Mouse (Mus musculus) layer of hippocampus, adult 18-20 months (tissue): ENCODE measurements around the gene Wnt2b. TPM values are rescaled to one million over a fixed set of nuclear protein-coding genes. Genes with fewer than 3 reads are reported as not detected.

Experiments
- DNase-seq, 2 experiments: peaks; one replicate each; pipeline ENCODE4 v3.0.0; 2022; ENCODE audit warnings: low spot score in 2 of 2
- long read RNA-seq: library from polyadenylated mRNA; stranded (forward); transcript quantifications from one replicate; pipeline ENCODE4 v2.0.0, GENCODE M21; 2021
- total RNA-seq, 2 experiments: library from RNA; stranded (reverse); gene quantifications; 2 replicates each; pipeline ENCODE4 v1.2.3; 2021

Gene Wnt2b
- under 1 TPM; 0.28 to 0.40 TPM for total RNA-seq
- long read RNA-seq: 0 reads

DNA sequence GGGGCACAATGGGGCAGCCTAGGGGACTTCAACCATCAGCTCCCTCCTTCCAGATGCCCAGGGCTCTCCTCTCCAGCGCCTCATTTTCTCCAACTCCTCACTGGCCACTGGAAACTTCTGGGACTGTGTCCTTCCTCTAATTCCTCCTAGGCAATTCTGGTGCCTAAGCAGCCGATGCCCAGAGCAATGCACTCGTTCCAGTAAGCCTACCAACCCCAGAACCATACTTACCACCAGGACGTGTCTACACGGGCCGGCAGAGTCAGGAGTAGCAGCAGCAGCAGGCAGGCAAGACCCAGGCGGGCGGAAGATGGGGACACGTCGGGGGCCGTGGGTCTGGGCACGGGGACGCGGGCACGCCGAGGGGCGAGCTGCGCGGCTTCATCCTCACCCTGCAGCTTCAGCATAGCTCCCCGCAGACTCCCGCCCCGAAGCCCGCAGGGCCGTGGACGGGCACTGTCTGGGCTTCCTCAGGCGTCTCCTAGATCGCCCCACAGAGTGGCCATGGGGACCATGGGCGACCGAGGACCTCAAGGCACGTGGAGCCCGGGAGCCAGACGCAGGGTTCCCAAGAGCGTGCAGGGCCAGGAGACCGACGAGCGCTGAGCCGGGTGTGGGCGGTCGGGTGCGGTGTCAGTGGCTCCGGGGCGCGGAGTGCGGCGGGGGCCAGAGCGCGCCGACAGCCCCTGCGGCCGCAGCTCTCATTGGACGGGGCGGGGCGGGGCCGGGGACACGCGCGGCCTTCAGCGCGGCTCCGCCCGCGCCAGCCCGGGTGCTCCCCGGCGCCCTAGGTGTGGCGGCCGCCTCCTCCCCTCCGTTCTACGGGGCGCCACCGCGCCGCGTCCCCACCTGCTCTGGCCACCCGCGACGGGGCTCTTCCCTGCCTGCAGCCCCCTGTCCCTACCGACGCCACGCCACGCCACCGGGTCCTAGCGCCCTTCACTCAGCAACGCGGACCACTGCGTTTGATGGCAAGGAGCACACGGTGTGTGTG is at the start of gene Wnt2b:
TSS of gene Wnt2b (minus strand) at position 856 of the 994 bp plus-strand sequence.
- no peak for DNase-seq

DNA sequence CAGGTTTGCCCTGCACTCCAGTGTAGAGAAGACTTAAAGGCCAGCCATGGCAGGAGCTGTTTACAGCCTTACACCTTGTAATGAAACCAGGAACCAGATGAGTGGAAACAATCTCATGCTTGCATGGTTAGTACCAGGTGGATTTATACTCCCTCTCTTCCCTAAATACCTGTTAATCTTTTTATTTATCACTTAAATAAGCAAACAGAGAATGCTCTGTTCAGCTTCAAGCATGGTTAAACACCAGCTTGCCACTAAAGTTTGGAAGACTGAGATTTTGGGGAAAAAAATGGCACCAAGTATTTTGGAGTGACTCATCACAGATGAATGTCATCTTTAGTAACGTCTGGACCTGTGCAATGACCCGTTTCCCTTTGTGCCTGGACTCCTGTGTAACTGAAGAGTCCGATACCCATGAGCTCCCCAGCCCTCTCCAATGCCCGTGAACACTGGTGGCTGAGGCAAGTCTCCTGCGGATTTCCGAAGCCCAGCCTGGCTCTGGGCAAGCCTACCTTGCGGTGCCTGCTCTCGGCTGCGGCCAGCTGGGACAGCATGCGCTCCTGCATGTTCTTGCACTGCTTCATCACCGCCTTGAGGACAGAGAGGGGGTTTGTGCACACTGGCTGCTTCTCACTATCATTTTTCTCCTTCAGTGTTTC is 49.1 kb upstream of the Wnt2b start:
- DNase-seq: no peak

DNA sequence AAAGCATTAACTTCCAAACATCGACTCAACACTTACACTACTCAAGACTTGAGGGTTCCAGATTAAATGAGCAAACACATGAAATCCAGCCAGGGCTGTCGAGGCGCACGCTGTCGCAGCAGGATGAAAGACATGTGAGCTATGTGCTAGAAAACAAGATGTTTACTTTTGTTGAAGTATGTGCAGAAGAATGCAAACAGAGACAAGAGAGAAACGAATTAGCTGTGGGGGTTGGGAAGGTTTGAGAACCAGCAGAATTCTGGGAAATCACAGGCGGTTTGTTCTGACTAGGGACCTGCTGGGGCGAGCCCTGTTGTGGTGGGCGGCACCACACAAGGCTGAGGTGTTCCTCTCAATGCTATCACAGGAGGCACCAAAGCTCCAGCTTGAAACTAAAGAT is 46.3 kb upstream of the Wnt2b start:
- DNase-seq: peak in 1 of 2 experiments; percentile 48

DNA sequence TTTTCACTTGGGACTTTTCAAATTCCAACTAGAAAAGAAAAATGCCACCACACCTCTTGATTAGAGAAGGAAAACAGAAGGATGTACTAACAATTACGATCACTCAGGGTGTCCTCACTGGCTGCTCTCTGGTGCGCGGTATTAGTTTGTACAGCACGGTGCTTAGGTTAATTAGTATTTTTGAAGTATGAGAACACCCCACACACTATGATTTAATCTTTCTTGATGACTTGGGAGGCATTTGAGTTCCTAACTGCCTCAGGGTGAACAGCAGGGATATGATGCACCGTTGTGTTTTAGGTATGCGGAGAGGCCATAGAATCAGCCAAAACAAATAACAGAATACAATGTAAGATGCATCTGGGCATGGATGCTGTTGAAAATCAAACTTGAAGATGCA is 44.4 kb upstream of the Wnt2b start:
- DNase-seq: no peak

DNA sequence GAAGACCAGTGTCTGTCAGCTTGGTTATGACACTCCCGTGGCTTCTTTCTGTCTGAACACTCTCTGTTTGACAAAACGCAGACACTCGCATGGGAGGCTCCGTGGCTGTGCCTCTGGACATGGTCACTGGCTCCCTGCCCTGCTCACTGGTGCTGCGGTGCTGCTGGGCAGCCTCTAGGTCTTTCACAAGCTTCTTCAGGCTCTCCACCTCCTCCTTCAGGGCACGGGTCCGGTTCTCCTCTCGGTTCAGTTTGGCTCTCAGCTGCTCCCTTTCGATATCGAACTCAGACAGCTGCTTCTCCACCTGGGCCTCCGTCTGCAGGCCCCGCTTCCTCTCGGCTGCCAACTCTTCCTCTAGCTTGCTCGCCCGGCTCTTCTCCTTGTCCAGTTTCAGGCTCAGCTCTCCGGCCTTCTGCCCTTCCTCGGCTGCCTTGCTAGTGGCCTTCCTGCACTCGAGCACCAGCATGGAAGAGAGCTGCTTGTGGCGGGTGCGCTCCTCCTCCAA is 43.9 kb upstream of the Wnt2b start:
- DNase-seq: no peak

DNA sequence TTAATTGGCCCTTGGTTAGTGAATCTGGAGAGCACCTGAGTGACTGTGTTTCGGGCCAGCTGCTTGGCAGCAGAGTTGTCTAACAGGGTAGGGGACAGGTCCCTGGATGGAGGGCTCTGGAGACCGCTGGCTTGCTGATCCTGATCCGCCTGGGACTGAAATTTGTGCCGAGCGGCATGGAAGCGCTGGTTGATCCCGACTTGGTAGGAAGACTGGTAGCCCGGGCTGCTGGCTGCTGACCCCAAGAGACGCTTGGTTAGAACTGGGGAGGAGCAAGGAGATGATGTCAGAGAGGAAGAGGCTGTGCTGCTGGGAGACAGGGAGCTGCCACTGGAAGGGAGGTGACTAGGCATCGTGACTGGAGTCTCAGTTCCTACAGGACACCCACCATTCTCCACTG is 43.3 kb upstream of the Wnt2b start:
- DNase-seq: no peak

DNA sequence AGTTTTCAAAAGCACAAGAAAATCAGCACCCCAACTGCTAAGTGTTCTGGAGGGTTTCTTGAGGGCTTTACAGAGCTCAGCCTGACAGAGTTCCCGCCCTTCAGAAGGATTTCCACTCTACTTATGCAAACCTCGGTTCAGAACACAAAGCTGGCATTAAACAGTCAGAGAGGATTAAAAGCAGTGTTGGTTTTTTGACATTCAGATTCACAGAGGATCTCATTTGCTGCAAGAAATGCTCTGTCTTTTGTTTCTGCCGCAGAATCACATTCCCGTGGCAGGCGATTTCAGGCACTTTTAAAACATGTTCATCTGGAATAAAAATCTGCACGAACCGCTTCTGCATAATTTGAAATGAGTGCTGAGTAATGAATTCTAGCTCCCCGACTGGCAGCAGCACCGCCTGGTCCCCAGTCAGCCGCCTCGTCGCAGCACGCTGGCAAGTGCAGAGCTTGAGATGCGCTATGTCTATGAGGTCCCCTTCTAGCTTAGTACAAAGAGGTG is 42.3 kb upstream of the Wnt2b start:
- peak; percentile 72 to 81 for DNase-seq

DNA sequence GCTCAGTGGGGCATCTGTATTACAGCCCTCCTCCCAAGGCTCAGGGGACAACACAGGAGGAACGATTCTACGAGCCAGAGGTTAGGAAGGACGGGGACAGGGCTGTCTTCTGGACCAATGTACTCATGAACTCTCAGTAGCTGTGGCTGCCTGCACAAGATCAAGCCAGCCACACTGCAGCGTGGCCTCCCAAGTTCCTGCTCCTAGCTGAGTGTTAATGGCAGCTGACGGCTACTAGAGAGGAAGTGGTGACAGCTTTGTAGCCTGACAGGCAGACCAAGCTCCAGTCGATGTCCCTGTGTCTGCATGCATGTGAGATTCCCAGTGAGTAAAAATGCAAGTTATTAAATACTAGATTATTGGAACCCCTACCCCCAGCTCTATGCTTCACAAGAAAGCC is 39.7 kb upstream of the Wnt2b start:
- no peak for DNase-seq

DNA sequence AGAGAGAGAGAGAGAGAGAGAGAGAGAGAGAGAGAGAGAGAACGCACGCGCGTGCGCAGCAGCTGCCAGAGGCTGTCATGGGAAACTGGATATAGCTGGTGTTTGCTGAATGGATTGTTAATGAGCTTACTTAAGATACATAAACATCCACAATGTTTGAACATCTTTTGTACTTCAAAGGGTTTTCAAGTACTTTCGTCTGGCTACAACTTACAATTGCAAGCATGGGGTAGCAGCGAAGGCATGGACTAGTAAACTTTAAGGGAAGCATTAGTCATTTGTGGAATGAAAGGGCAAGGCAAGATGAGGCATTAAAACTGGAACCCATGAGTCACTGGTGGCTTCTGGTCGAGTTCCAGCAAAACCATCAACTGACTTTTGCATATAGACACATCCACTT is 38.8 kb upstream of the Wnt2b start:
- DNase-seq: no peak

DNA sequence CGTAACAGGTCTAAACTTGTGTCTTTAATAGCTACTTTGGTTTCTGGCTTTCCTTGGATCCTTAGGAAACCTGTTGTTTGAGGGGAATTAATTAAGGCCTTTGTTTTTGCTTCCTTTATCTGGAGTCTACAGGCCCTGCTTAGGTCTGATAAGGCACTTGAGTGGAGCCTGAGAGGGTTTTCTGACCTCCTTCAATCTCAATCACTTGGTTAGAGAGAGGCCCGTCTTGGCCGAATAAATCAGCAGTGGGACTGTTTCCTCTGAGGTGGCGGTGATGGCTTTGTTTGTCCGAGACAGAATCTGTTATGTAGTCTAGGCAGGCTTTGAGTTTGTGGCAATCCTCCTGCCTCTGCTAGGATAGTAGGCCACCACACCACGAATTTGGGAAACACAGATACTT is 35.8 kb upstream of the Wnt2b start:
- no peak for DNase-seq

DNA sequence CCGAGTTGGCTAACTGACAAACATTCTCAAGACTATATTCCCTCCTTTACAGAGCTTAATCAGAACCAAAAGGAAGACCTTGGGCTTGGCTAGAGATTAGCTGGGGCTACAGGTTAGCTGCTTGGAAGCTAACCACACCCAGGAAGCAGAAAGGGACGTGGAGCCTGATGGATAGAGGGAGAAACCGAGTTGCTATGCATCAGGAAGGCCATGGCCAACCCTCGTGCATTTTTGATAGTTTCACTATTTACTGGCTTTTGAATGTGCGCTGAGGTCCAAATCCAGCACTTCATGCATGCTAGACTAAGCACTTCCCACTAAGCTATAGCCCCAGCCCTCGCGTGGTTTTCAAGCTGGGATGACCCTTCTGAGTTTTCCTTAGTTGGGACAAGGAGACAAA is 34.0 kb upstream of the Wnt2b start:
- no peak for DNase-seq

DNA sequence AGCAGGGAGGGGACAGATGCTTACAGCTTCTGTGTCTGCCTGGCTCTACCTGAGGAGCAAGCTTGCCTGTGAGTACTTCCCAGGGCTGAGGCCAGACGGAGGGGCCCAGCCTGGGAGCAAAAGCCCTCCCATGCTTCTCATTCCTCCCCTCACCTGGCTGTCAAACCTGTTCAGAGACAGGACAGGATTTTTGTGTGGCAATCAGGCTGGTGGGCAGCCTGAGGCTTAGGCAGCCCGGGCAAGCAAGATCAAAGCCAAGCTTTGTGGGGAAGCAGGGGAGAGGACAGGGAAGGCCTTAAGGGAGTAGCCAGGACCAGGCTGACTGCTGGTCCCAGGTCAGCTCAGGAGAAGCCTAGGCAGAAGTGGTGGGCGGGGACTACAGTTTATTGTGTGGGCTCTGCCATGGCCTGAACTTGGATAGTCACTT is 32.7 kb upstream of the Wnt2b start:
- DNase-seq: no peak

DNA sequence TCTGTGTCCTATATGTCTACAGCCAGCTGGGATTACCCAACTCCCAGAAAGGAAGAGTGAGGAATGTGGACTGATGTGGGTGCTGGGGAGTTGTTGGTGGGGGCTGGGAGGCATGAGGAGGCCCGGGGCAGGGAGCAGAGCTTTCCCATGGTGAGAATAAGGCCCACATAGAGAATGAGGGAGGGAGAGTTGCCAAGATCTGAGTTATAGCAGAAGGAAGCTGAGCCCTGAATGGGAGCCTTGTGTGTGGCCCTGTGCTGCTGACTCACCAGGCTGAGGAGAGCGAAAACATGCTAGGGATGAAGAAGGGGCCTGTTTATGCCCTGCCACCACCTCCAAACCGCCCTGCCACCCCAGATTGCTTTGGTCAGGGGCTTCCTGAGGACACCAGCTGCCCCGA is 32.1 kb upstream of the Wnt2b start:
- peak in 1 of 2 experiments; percentile 79 for DNase-seq

DNA sequence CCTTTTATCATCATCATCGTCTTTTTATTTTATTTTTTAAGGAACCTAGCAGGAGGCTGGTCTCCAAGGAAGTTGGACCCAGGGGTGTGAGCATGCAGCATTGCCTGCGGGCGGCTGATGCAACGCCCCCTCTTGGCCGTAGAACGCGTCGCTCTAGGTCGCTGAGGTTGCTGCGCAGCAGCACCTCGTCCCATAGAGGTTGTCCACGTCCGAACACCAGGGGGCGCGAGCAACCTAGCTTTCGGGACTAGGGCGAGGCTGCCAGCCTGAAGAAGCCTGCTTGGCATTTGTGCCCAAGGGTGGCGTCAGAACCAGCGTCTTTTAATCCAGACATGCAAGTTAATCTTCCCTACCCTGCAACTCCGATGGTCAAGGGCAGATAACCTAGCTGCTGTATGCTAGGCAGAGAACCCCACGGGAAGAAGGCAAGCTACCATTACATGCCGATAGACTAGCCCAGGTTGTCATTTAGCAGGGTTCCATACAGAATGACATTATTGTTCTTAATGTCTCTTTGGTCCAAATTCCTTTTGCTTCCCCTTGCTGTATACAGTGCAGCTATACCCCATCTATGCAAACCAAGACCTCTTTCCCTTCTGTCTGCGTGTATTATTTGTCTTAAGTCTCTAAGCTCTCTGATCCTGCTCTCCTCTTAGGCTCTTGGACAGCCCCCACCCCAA is 31.1 kb upstream of the Wnt2b start:
- DNase-seq: peak; percentile 80 to 95

DNA sequence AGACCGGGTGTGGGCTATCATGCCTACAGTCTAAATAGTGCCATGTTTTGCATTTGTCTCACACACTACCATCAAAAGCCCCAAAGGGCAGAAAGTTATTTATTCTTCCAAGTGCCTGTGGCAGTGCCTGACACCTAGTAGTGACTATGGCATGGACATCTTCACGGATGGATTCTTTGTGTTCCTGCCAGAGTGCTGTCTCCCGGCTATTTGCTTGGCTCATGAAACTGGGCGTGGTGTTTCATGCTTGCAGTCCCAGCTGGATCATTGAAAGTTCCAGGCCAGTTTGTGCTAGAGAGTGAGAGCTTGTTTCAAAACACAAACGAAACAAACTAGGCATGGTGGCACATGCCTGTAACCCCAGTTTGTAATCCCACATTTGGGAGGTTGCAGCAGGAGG is 30.0 kb upstream of the Wnt2b start:
- DNase-seq: no peak

DNA sequence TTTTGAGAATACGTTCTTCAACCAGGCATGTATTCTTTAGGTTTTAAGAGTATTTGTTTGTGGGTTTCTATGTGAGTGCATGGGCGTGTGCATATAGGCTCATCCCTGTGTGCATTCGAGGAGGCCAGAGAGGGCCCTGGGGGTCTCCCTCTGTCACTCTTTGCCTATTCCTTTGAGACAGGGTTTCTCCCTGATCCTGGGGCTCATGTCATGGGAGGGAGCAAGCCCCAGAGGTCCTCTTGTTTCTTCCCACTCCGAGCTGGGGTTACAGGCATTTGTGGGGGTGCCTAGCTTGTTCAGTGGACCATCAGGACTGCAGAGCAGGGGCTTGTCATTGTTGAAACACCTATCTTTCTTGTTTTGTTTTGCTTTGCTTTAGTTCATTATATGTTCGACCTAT is 26.2 kb upstream of the Wnt2b start:
- no peak for DNase-seq

DNA sequence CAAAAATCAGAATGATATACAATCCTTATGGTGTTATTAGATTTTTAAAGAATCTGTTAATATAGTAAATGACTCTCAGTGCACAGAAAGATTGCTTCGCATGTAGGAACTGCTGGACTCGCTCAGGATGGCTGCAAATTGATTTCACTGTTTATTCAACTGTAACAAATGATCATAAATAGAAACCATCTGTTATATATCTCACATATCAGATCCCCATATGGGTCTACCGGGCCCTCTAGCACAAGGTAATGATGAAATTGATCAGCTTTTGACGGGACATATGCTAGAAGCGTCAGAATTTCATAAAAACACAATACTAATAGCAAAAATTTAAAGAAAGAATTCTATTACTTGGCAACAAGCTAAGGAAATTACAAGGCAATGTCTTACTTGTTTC is 18.0 kb upstream of the Wnt2b start:
- DNase-seq: no peak

DNA sequence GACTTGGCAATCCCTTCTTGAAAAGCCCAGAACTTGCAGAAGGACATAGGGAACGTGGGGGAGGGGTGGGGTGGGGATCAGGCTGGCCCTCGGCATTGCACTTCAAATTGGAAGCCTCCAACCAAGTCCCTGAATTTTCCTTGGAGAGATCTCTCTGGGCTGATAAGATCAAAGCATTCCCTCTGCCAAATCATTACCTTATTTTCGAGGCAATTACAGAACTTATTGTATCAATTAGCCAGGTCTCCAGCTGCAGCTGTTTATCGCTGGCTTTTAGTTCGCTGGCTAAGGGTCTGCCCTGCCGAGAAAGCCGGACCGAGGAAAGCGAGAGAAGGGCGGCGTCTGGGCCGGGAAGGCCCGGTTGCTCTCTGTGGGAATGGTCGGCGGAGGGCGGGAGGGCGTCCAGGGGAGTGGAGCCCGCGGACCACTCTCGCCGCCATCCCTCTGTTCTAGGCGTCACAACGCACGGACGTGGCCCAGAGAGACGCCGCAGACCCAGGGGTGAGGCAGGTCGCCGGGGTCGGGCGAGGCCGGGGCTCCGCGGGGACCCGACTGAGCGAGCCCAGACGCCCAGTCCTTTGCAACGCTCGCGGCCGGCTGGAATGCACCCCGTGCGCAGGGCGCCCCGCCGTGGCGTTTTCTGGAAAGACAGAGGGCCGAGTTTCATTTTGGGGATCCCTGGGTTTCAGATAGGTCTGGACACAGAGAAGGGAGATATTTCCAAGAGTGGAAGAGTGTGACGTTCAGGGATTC is 6.0 kb upstream of the Wnt2b start:
- DNase-seq: peak; percentile 74 to 89

DNA sequence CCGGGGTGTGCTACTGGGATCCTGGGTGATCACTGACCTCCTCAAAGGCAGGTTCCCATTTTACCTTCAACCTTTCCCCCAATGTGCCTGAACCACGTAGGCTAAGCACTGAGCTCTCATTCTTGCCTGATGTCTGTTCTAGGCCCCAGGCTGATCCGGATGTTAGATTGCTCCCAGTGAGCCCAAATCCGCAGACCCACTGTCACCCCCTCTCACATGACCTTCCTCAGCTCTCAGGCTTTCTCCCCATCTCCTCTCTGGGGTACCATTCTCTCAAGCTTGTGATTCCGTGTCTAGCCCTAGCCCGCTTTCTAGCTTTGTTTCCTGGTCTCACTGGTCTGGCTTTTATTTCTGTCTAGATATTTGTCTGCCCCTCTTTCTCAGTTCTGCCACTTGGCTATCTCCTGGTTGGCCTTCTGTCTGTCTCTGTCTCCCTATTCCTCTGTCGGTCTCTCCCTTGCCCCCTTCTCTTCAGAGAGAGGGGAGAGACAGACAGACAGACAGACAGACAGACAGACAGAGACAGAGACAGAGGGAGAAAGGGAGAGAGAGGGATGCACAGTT is 4.4 kb upstream of the Wnt2b start:
- no peak for DNase-seq

DNA sequence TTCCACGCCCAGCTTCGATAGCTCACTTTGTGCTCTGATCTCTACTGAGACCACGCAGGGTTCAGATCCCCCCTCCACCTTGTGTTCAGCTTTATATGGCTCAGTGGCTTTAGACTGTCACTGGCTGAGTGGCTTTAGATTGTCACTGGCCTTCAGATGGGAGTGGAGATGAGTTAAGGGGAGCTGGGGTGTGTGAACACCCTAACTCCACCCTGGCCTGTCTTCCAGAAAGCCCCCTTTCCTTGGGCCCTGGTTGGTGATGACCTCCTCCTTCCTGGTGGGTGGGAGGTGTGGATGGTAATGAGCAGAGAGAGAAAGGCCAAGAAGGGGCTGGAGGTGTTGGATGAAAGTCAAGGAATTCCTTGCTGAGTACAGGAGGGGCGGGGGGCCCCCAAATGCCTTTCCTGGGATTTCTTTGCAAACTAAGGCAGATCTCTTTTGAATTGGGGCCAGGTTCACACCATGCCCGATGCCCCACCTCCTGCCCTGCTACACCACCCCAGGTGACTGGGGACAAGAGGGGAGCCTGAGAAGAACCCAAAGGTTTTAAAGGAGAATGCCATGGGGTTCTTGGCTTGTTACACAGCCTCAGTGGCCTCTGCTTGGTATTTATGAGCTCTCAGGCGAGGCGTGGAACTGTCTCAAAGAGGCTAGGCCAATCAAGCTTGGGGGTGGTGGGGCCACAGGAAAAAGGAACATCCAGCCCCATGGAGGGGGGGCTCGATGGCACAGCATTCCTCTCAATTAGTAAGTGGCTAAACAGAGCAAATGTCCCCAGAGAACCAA is 3.5 kb upstream of the Wnt2b start:
- no peak for DNase-seq
